Mouse (Mus musculus) ES-E14 (cell line): ENCODE data around the gene Rab11a. TPM values are rescaled to one million over a fixed set of nuclear protein-coding genes. Genes with fewer than 3 reads are reported as not detected.
"Not testable (repeated sequence)": the region's sequence is repeated elsewhere in the genome, so short reads cannot be mapped to it uniquely, and the experiment has no call there.

Experiments used
- DNase-seq: peaks from one replicate; pipeline ENCODE4 v3.0.0-alpha.2; 2013; ENCODE audit warnings: low read depth, low spot score
- H3K27ac ChIP-seq: 2 replicates; pipeline ENCODE4 v1.5.1; 2012; ENCODE audit warnings: low read depth, mild to moderate bottlenecking, low read length, moderate library complexity, mixed read lengths; ENCODE audit not compliant: poor library complexity, insufficient read depth, severe bottlenecking
- H3K36me3 ChIP-seq: 2 replicates; pipeline ENCODE4 v1.6.1; 2012; ENCODE audit warnings: mild to moderate bottlenecking, low read length, moderate library complexity, mixed read lengths; ENCODE audit not compliant: control insufficient read depth, poor library complexity, insufficient read depth, severe bottlenecking
- H3K4me1 ChIP-seq, 2 experiments: fragments of 150-350 bp in 1 of 2; sonication (generic) in 1 of 2; 2 replicates each; pipeline ENCODE4 v1.6.1; 2012; ENCODE audit warnings: low read length in 2 of 2, mild to moderate bottlenecking in 1 of 2, mixed read lengths in 1 of 2; ENCODE audit not compliant: control insufficient read depth in 2 of 2, insufficient read depth in 2 of 2, poor library complexity in 1 of 2
- H3K4me3 ChIP-seq, 2 experiments: fragments of 150-350 bp in 1 of 2; sonication (generic) in 1 of 2; 2 replicates each; pipeline ENCODE4 v1.5.1; 2012; ENCODE audit warnings: low read length in 2 of 2, low read depth in 1 of 2, mild to moderate bottlenecking in 1 of 2, mixed read lengths in 1 of 2; ENCODE audit not compliant: insufficient read depth in 1 of 2, poor library complexity in 1 of 2, severe bottlenecking in 1 of 2
- H3K9ac ChIP-seq: 2 replicates; pipeline ENCODE4 v1.6.1; 2012; ENCODE audit warnings: low read depth, mild to moderate bottlenecking, low read length, mixed read lengths; ENCODE audit not compliant: poor library complexity, insufficient read depth, severe bottlenecking
- H3K9me3 ChIP-seq: fragments of 150-350 bp; sonication (generic); 2 replicates; pipeline ENCODE4 v1.6.1; 2012; ENCODE audit warnings: low read depth, mild to moderate bottlenecking, low read length; ENCODE audit not compliant: control insufficient read depth, insufficient read depth
- CHD2 ChIP-seq: IDR thresholded peaks from 2 replicates; pipeline ENCODE4 v1.6.1; 2014; ENCODE audit warnings: mild to moderate bottlenecking, low read depth, low read length, inconsistent platforms
- HCFC1 ChIP-seq: IDR thresholded peaks from 2 replicates; pipeline ENCODE4 v1.6.1; 2012; ENCODE audit warnings: low read length, inconsistent platforms, borderline replicate concordance; ENCODE audit not compliant: insufficient read depth
- MAFK ChIP-seq: IDR thresholded peaks from 2 replicates; pipeline ENCODE4 v1.6.1; 2014; ENCODE audit warnings: mild to moderate bottlenecking, low read depth, low read length, inconsistent platforms; ENCODE audit not compliant: insufficient read depth
- ZC3H11A ChIP-seq: IDR thresholded peaks from 2 replicates; pipeline ENCODE4 v1.6.1; 2012; ENCODE audit warnings: low read depth, mild to moderate bottlenecking, inconsistent platforms, low read length, borderline replicate concordance
- ZNF384 ChIP-seq: IDR thresholded peaks from 2 replicates; pipeline ENCODE4 v1.6.1; 2012; ENCODE audit warnings: low read depth, low read length, inconsistent platforms
- in situ Hi-C, 2 experiments: fragments of 600-800 bp; cut with MboI; formaldehyde crosslinking; loops; one replicate each; pipeline ENCODE4 v1.15.1; 2025; ENCODE audit warnings: low sequenced_read_pairs in 2 of 2, inconsistent platforms in 1 of 2; ENCODE audit not compliant: unreplicated experiment in 2 of 2
- total RNA-seq: library from RNA; depleted of rRNA; stranded (reverse); fragments of 300-350 nt; gene quantifications from 2 replicates; pipeline ENCODE4 v1.2.3, GENCODE M21; 2012

The Rab11a gene
- total RNA-seq, 1 experiment = 77.0 TPM

DNA sequence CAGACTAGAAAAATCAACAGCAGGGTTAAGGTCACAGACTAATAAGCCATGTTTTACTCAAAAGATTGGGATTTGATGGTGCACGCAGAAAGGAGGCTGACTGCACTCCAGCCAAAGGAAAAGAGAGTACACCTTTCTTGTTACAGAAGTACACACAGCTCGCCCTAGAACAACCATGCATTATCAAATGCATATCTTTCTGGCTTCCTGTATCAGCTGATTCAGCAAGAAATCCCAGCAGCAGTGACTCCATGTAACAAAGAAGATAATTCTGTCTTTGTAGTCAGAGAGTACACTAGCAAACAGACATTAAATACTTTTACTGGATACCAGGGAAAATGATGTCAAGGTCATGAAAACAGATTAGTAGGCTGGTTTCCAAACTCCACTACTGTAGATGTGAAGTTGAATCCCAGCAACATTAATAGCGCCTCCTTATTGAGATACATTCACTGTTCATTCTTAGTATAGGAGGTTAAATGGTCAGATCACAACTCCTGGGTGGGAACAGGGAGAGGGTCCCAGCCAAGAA lies 6.5 kb downstream of the Rab11a start:
- no peak overlapping the region for H3K4me3 ChIP-seq
- TF ChIP-seq HCFC1 (no peak), ZC3H11A (no peak), CHD2 (no peak), MAFK (0 out of 2 replicates have a peak, but pooled peaks have one; percentile 23), ZNF384 (no peak)

DNA sequence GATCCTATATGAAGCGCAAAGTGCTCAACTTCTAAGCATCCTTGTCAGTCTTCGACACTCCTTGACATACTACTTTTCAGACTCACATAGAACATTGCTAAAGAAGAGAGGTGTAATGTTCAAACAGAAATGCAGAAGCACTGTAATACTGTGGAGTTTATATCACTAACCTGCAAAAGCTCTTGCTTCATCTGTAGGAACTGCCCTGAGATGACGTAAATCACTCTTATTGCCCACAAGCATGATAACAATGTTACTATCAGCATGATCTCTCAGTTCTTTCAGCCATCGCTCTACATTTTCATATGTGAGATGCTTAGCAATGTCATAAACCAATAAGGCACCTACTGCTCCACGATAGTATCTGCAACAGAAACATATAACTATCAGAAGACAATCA lies 11.1 kb downstream of the Rab11a start:
- Histone ChIP-seq H3K4me3 (no peak overlapping the region), H3K4me1 (no peaks in the 10 kb centered on the region), H3K9ac (no peak overlapping the region), H3K9me3 (no peaks in the 10 kb centered on the region), H3K36me3 (no peaks in the 10 kb centered on the region; the same call in 1 of the 2 replicates), H3K27ac (no peak overlapping the region)
- DNase-seq = no peak
- in situ Hi-C loops = no loop called here
- TF ChIP-seq ZNF384 = no peak
- TF ChIP-seq ZC3H11A = no peak
- no peak for TF ChIP-seq HCFC1
- TF ChIP-seq CHD2 = no peak
- TF ChIP-seq MAFK = no peak

More for the DNA sequence above, 6.5 kb downstream of the Rab11a start:
- no peak overlapping the region for H3K27ac ChIP-seq
- H3K9me3 ChIP-seq = no peaks in the 10 kb centered on the region
- no peak for DNase-seq
- no peak overlapping the region for H3K9ac ChIP-seq
- in situ Hi-C loops = no loop called here
- no peaks in the 10 kb centered on the region; the same call in 1 of the 2 replicates for H3K36me3 ChIP-seq
- peaks cover 0 to 3% of the 10 kb centered on the region in 2 experiments; a peak in 1 of 4 replicates for H3K4me1 ChIP-seq

DNA sequence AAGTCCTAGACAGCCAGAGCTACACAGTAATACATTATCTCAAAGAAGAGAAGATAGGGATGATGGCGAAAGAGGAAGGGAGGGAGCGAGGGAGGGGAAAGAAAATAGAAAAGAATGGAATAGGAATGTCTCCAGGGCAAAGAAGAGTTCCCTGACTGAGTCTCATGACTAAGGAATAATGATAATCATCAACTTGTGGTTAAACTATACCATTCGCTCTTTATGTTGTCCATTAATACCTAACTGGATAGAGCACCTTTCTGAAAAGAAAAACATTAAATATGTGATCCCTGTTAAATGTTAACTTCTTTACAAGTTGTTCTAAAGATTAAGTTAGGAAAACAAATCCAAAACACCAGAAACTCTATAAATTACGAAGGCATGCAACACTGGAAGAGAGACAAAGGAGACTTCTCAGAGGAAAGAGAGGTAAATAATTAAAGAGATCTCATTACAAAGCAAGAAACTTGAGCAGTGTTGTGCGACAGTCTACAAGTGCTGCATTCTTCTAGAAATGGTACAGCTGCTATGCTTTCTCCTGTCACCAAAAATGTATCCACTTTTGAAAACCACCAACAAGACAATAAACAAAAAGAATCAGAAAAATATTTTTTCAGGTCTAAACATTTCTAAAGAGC lies 17.9 kb downstream of the Rab11a start:
- no peaks in the 10 kb centered on the region for H3K36me3 ChIP-seq
- TF ChIP-seq HCFC1 = no peak
- no peak for TF ChIP-seq CHD2
- TF ChIP-seq MAFK = no peak
- no peak for TF ChIP-seq ZC3H11A
- no peak for TF ChIP-seq ZNF384
- no peak for DNase-seq
- no peaks in the 10 kb centered on the region for H3K9me3 ChIP-seq
- H3K4me3 ChIP-seq = no peak overlapping the region
- no peaks in the 10 kb centered on the region for H3K4me1 ChIP-seq
- H3K9ac ChIP-seq = no peak overlapping the region
- in situ Hi-C loops = no loop called here
- H3K27ac ChIP-seq = no peak overlapping the region

DNA sequence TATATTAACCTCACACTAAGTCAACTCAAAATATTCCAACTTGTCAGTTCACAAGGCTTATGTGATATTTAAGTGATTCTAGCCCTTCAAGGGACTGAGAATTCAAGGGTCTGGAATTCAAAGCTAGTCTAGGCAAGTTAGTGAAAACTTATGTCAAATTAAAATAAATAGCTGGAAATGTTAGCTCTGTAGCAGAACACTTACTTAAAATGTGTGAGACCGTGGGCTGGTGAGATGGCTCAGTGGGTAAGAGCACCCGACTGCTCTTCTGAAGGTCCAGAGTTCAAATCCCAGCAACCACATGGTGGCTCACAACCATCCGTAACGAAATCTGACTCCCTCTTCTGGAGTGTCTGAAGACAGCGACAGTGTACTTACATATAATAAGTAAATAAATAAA lies 27.3 kb downstream of the Rab11a start:
- H3K27ac ChIP-seq, H3K4me1 ChIP-seq, H3K4me3 ChIP-seq, H3K36me3 ChIP-seq, H3K9ac ChIP-seq, DNase-seq, H3K9me3 ChIP-seq, in situ Hi-C loops: not testable (repeated sequence)
